16 mouse cellular contexts compared by ENCODE assay signal in the genomic region with DNA sequence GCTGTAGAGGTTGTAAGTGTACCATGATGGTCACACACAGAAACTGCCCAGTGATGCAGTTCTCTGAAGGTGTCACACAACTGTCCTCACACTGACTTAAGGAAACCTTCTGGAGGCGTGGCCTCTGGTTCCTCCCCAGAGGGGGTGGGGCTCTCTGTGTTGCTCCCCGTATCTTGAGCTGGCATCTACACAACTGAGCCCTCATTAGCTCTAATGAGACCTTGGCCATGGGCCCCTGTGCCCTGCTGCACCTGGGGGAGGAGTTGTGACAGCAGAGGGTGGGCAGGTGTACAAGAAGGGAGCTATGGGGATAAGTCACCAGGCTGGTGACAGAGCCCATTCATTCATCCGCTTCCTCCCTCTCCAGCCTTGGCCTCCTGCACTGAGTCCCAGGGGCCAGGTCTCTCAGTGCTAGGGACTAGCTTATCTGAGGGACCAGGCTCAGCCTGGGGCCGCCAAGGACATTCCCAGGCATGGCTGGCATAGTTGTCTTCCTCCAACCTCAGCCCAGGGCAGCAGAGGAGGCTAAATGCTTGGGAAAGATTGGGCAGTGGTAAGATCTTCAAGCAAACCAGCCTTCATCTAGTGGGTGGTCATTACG. TPM values are rescaled to one million over a fixed set of nuclear protein-coding genes. Genes with fewer than 3 reads are reported as not detected.
A peak's percentile ranks its signal among the peaks of the same experiment; 100 is the strongest.
DNase-seq lines count a peak whose midpoint lies in the region; ATAC-seq and TF ChIP-seq lines count a peak whose summit lies in the region.
"Had no signal": no experiment of that assay in that cellular context is flagged by ENCODE, and none has a peak within 500 bp of the region (broad histone marks: within the 10 kb centered on the region; RNA-seq: fewer than 3 reads in every experiment).

No protein-coding gene starts in this region.

- H3K9me3 ChIP-seq in heart, embryonic 12.5 days (replicated peaks) = no peaks in the 10 kb centered on the region
- no peaks in the 10 kb centered on the region for H3K9me3 ChIP-seq in midbrain, embryonic 10.5 days (replicated peaks)
- no peaks in the 10 kb centered on the region for H3K9me3 ChIP-seq in midbrain, embryonic 14.5 days (ENCODE audit: control insufficient read depth, low read length)
- H3K9me3 ChIP-seq: embryonic facial prominence, embryonic 12.5 days; hindbrain, embryonic 15.5 days; limb, embryonic 15.5 days; midbrain, embryonic 12.5 days; neural tube, embryonic 13.5 days had no signal

- no peaks in the 10 kb centered on the region for H3K27me3 ChIP-seq in heart, embryonic 12.5 days (replicated peaks)
- peaks cover 17% of the 10 kb centered on the region for H3K27me3 ChIP-seq in midbrain, embryonic 10.5 days (ENCODE audit: low read depth, poor library complexity, severe bottlenecking)
- H3K27me3 ChIP-seq in midbrain, embryonic 14.5 days (ENCODE audit: control insufficient read depth, insufficient read depth, low read length) = no peaks in the 10 kb centered on the region
- H3K27me3 ChIP-seq in cerebellum, adult 2 months (ENCODE audit: control insufficient read depth, insufficient read depth, low read length) = no peaks in the 10 kb centered on the region
- H3K27me3 ChIP-seq: embryonic facial prominence, embryonic 12.5 days; hindbrain, embryonic 15.5 days; limb, embryonic 15.5 days had no signal

- peaks cover 7% of the 10 kb centered on the region; the same call in 1 of the 2 replicates for H3K36me3 ChIP-seq in heart, embryonic 12.5 days
- no peaks in the 10 kb centered on the region for H3K36me3 ChIP-seq in midbrain, embryonic 10.5 days
- H3K36me3 ChIP-seq in midbrain, embryonic 14.5 days (ENCODE audit: control insufficient read depth, insufficient read depth, low read length) = no peaks in the 10 kb centered on the region
- H3K36me3 ChIP-seq: embryonic facial prominence, embryonic 12.5 days; hindbrain, embryonic 15.5 days; limb, embryonic 15.5 days; midbrain, embryonic 12.5 days; neural tube, embryonic 13.5 days had no signal

- H3K4me2 ChIP-seq in heart, embryonic 12.5 days = 0 out of 2 replicates have a peak overlapping the region, but pooled peaks have one; percentile 14
- no peak overlapping the region for H3K4me2 ChIP-seq in midbrain, embryonic 14.5 days (ENCODE audit: low read length)
- H3K4me2 ChIP-seq: embryonic facial prominence, embryonic 12.5 days; hindbrain, embryonic 15.5 days; limb, embryonic 15.5 days; midbrain, embryonic 12.5 days; neural tube, embryonic 13.5 days had no signal

- peaks cover 63% of the 10 kb centered on the region for H3K4me1 ChIP-seq in heart, embryonic 12.5 days (replicated peaks)
- peaks cover 49% of the 10 kb centered on the region for H3K4me1 ChIP-seq in midbrain, embryonic 10.5 days
- peaks cover 15% of the 10 kb centered on the region; the same call in 1 of the 2 replicates for H3K4me1 ChIP-seq in midbrain, embryonic 14.5 days (ENCODE audit: control insufficient read depth, insufficient read depth, low read length)
- peaks cover 17% of the 10 kb centered on the region for H3K4me1 ChIP-seq in cerebellum, adult 2 months (ENCODE audit: control insufficient read depth, insufficient read depth, low read length)

- H3K9ac ChIP-seq in heart, embryonic 12.5 days = peak overlapping the region; percentile 20; the same call in 1 of the 2 replicates
- no peak overlapping the region for H3K9ac ChIP-seq in midbrain, embryonic 14.5 days (replicated peaks; ENCODE audit: low read length)
- H3K9ac ChIP-seq: embryonic facial prominence, embryonic 12.5 days; hindbrain, embryonic 15.5 days; limb, embryonic 15.5 days; midbrain, embryonic 12.5 days; neural tube, embryonic 13.5 days had no signal

- peak overlapping the region; percentile 72 for H3K27ac ChIP-seq in heart, embryonic 12.5 days (ENCODE audit: poor library complexity, severe bottlenecking)
- H3K27ac ChIP-seq in midbrain, embryonic 10.5 days (replicated peaks) = peak overlapping the region; percentile 34; the same call in 1 of the 2 replicates
- no peak overlapping the region for H3K27ac ChIP-seq in midbrain, embryonic 14.5 days (replicated peaks; ENCODE audit: low read depth, low read length)
- H3K27ac ChIP-seq in cerebellum, adult 2 months (ENCODE audit: insufficient read depth, low read length) = no peak overlapping the region
- H3K27ac ChIP-seq: embryonic facial prominence, embryonic 12.5 days; hindbrain, embryonic 15.5 days; limb, embryonic 15.5 days; midbrain, embryonic 12.5 days had no signal

- WGBS in heart, embryonic 12.5 days = 26% methylated on average over 5 of the region's 5 CpGs
- WGBS in midbrain, embryonic 10.5 days = 59% methylated on average over 5 of the region's 5 CpGs
- WGBS in midbrain, embryonic 14.5 days = 56% methylated on average over 5 of the region's 5 CpGs
- WGBS in cerebellum, adult 2 months = 69% methylated on average over 5 of the region's 5 CpGs

- H3K4me3 ChIP-seq in heart, embryonic 12.5 days = no peak overlapping the region
- no peak overlapping the region for H3K4me3 ChIP-seq in midbrain, embryonic 10.5 days
- H3K4me3 ChIP-seq in midbrain, embryonic 14.5 days (replicated peaks; ENCODE audit: low read depth, low read length) = no peak overlapping the region
- no peak overlapping the region for H3K4me3 ChIP-seq in cerebellum, adult 2 months (replicated peaks; ENCODE audit: insufficient read depth, low read depth, low read length)
- H3K4me3 ChIP-seq: embryonic facial prominence, embryonic 12.5 days; hindbrain, embryonic 15.5 days; limb, embryonic 15.5 days; midbrain, embryonic 12.5 days; neural tube, embryonic 13.5 days had no signal

- no peak for TF ChIP-seq POLR2A in cerebellum, adult 2 months (IDR thresholded peaks at IDR 0.05; ENCODE audit: borderline replicate concordance, insufficient read depth, low read length)

- DNase-seq in heart, adult 18-20 months = no peak
- no peak for DNase-seq in midbrain, embryonic 10.5 days (ENCODE audit: low spot score)
- no peak for DNase-seq in midbrain, embryonic 14.5 days
- no peak for DNase-seq in right cerebral cortex, postnatal 36 days (ENCODE audit: low spot score in 2 of 2)
- DNase-seq in cerebellum, adult 2 months = no peak
- DNase-seq: kidney, postnatal 36 days; right cerebral cortex, postnatal 14 days; thymus, adult 18-20 months had no signal

- TF ChIP-seq CTCF in cerebellum, adult 2 months (IDR thresholded peaks at IDR 0.05; ENCODE audit: borderline replicate concordance, insufficient read depth, low read depth, low read length) = no peak

- ATAC-seq in heart, embryonic 12.5 days (ENCODE audit: insufficient number of reproducible peaks, low FRiP score) = no peak
- ATAC-seq in midbrain, embryonic 14.5 days (ENCODE audit: low FRiP score, low TSS enrichment) = no peak
- ATAC-seq in erythroid progenitor cell, adult 5-6 weeks (replicated peaks; ENCODE audit: low FRiP score, poor library complexity, severe bottlenecking) = peak; percentile 61
- peak; percentile 51 for ATAC-seq in megakaryocyte-erythroid progenitor cell, adult 5-6 weeks (replicated peaks; ENCODE audit: low FRiP score, low TSS enrichment, poor library complexity, severe bottlenecking)

RNA-seq across cellular contexts. Expression of a gene that starts 8.9 kb away (rescaled TPM):
- polyA plus RNA-seq in heart, embryonic 12.5 days (2016; fragmentation: Nextera tagmentation; extraction: Ambion mirVana) = 12.4 and 12.5 TPM in 2 replicates
- 10 to 100 TPM; 12.5 to 13.5 TPM for total RNA-seq in heart, adult 18-20 months (2021)
- polyA plus RNA-seq in midbrain, embryonic 10.5 days (2016; fragmentation: Nextera tagmentation; extraction: Ambion mirVana) = 1.9 and 2.3 TPM in 2 replicates
- 7.8 and 13.1 TPM in 2 replicates for polyA plus RNA-seq in midbrain, embryonic 14.5 days (2014; fragmentation: Nextera tagmentation; extraction: Ambion mirVana)
- total RNA-seq in erythroid progenitor cell, adult 5-6 weeks (2015; ENCODE audit: low replicate concordance) = 76.8 and 82.6 TPM in 2 replicates
- 65.7 and 71.1 TPM in 2 replicates for total RNA-seq in erythroid progenitor cell, adult 5-6 weeks (2017; ENCODE audit: low replicate concordance)
- 18.4 and 22.3 TPM in 2 replicates for total RNA-seq in megakaryocyte-erythroid progenitor cell, adult 5-6 weeks (2014; fragmentation: Nextera tagmentation)
- total RNA-seq in megakaryocyte-erythroid progenitor cell, adult 5-6 weeks (2017) = 3.9 and 14.5 TPM in 2 replicates
- 68.9 and 77.2 TPM in 2 replicates for polyA plus RNA-seq in cerebellum, adult 2 months (2012; rRNA removed)

Comparison
In these comparisons a context has a peak if more than half of its experiments do, and no peak if none do; other contexts are left out.
1. H3K27ac ChIP-seq: peak in heart, embryonic 12.5 days (single experiment) and midbrain, embryonic 10.5 days (single experiment); none in midbrain, embryonic 14.5 days (single experiment) and cerebellum, adult 2 months (single experiment).
2. ATAC-seq: peak in erythroid progenitor cell, adult 5-6 weeks (single experiment) and megakaryocyte-erythroid progenitor cell, adult 5-6 weeks (single experiment); none in heart, embryonic 12.5 days (single experiment) and midbrain, embryonic 14.5 days (single experiment).